Mouse (Mus musculus) lung, postnatal 25 days (tissue): ENCODE results near the gene Cep135.

Source experiments
- DNase-seq: peaks from one replicate; pipeline ENCODE4 v3.0.0; 2022; ENCODE audit warnings: low spot score

The Cep135 gene

DNA sequence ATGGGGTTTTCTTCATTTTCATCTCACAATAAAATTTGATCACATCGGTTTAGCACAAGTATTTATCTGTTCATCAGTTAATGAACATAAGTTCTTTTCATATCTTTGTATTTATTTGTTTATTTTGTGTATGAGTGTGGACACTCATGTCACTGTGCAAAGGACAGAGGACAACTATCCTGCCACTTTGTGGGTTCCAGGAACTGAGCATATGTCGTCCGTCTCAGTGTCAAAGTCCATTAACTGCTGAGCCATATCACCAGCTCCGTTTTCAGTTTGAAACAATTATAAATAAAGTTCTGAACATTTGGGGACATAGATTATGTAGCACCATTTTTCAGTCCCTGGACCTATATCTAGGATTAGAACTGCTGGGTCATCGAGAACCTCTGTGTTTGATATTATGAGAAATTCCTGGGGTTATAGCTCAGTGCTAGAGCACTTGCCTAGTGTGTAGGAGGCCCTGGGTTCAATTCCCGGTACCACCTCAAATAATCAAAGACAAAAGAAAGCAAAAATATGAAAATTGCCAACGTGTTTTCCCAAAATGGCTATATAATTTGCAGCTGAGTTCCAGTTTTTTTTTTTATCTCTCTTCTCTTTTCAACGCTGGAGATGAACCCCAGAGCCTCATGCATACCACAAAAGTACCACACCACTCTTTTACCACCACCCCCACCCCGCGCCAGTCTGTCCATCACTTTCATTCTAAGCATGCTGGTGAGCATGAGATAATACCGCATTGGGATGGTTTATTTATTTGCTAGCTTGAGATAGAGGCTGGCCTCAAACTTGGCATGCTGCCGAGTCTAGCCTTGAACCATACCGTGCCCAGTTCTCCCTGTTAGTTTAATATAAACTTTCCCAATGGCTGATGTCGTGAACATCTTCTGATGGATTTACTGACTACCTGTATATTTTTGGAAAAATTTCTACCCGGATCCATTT, 96.4 kb downstream of the Cep135 start:
- DNase-seq, result no peak

GRCm38 (mm10) chr5:76687961-76688600, 99.6 kb downstream of the Cep135 start:
- no peak for DNase-seq

DNA sequence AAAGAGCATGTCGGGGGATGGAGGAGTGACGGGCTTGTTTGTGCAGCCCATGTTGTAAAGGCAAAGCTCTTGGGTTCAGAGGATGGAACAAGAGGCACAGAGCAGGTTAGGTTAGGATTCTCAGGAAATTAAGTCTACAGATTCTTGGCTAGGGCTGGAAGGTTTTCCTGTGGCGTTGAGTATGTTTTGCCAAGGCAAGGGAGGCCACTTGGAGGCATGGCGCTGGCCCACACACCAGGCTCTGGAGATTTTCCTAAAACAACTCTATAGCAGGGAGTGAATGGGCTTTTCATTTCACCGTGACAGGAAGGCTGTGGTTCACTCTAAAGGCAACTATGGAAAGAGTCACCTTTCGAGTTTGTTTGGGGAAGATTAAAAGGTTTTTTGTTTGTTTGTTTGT, 100.1 kb downstream of the Cep135 start:
- no peak for DNase-seq

DNA sequence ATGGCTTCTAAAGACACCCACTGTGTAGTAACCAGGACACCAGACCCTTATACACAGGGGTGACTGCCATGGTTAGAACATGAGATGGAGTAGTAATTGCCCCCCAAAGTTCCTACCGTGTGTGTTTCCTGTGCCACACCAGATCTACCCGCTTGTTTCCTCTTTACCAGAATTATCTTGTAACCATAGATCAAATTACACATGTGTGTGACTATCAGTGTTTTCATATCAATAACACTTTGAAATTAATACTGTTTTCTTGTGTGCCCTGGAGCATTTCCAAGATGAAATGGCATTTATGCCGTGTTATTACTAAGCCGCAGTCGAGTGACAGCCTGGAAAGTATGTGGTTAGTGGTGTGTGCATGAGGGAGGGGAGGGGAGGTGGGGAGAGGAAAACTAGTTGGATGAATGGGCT, 101.7 kb downstream of the Cep135 start:
- DNase-seq, result no peak

GRCm38 (mm10) chr5:76691251-76691650, 102.8 kb downstream of the Cep135 start:
- no peak for DNase-seq

DNA sequence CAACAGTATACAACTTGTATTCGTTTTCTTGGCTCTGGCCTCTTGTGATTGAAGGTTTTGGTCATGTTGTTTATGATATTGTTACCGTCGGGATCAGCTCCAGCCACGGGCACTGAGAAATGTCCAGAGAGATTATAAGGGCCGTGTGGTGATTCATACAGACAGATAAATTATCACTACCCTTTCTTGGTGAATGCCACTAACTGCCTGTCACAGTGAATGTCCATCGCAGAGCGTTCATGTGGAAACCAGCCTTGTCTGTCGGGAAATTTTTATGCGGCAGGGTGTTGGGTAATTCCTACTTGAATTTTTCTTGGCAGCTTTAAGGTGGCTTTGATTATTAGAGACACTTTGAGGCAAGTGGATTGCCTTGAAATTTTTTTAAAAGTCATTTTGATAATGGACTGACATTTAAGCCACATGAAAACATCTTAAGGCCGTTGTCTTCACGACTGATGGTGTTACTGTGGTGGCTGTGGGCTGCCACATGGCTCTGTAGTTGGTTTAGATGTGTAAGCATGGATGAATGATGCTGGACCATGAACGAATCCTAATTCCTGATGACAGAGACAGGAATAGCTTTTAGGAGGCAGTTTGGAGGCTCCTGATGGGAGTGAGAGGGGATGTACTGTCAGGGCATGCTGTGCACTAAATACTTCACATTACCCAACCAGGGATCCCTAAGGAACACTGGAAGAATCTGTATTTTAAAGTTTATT, 103.4 kb downstream of the Cep135 start:
- DNase-seq, result no peak
